Mouse (Mus musculus): ENCODE data around the gene Thap8. TPM values are rescaled to one million over a fixed set of nuclear protein-coding genes. Genes with fewer than 3 reads are reported as not detected.

Thap8 gene
- polyA plus RNA-seq, 1 experiment from 2014 or later: 0.22 TPM

- no peak overlapping the region for H3K4me2 ChIP-seq (replicated peaks; ENCODE audit: low read depth)
- H3K9ac ChIP-seq (ENCODE audit: low read depth, low read length): no peak overlapping the region
- TF ChIP-seq CTCF (IDR thresholded peaks at IDR 0.05; ENCODE audit: low read depth): peak; percentile 25
- no peaks in the 10 kb centered on the region for H3K9me3 ChIP-seq (ENCODE audit: control insufficient read depth)
- WGBS: 56% methylated on average over 10 of the region's 10 CpGs
- no peak overlapping the region for H3K27ac ChIP-seq (ENCODE audit: low read depth, low read length)
- H3K4me3 ChIP-seq (ENCODE audit: low read depth, low read length): no peak overlapping the region
- no peak for ATAC-seq
- no peaks in the 10 kb centered on the region; the same call in 1 of the 2 replicates for H3K27me3 ChIP-seq (replicated peaks; ENCODE audit: control insufficient read depth, insufficient read depth, low read length)
- no peaks in the 10 kb centered on the region for H3K36me3 ChIP-seq (ENCODE audit: control insufficient read depth, insufficient read depth)
- H3K4me1 ChIP-seq (replicated peaks; ENCODE audit: control insufficient read depth, insufficient read depth, low read length): no peaks in the 10 kb centered on the region
These were observed 10.0 kb downstream of the Thap8 start for GRCm38 (mm10) chr7:30289714-30290399.

GRCm38 (mm10) chr7:30291215-30292131, 11.6 kb downstream of the Thap8 start, which contains the start of gene Clip3:
Clip3 (plus strand) TSS chr7:30291728.
- TF ChIP-seq CTCF (IDR thresholded peaks at IDR 0.05; ENCODE audit: low read depth): no peak; the same call in 1 of the 2 replicates
- no peaks in the 10 kb centered on the region; the same call in 1 of the 2 replicates for H3K27me3 ChIP-seq (replicated peaks; ENCODE audit: control insufficient read depth, insufficient read depth, low read length)
- peak within 1 kb of the TSS; percentile 49 for H3K4me3 ChIP-seq (ENCODE audit: low read depth, low read length)
- ATAC-seq: 0 out of 2 replicates have a peak, but pooled peaks have one; percentile 21
- no peaks in the 10 kb centered on the region for H3K36me3 ChIP-seq (ENCODE audit: control insufficient read depth, insufficient read depth)
- H3K4me2 ChIP-seq (replicated peaks; ENCODE audit: low read depth): peak within 1 kb of the TSS; percentile 59
- no peaks in the 10 kb centered on the region for H3K4me1 ChIP-seq (replicated peaks; ENCODE audit: control insufficient read depth, insufficient read depth, low read length)
- 7% methylated on average over 34 of the region's 35 CpGs for WGBS
- H3K9me3 ChIP-seq (ENCODE audit: control insufficient read depth): no peaks in the 10 kb centered on the region
- 0 out of 2 replicates have a peak within 1 kb of the TSS, but pooled peaks have one; percentile 21 for H3K27ac ChIP-seq (ENCODE audit: low read depth, low read length)
- H3K9ac ChIP-seq (ENCODE audit: low read depth, low read length): peak within 1 kb of the TSS; percentile 45

GRCm38 (mm10) chr7:30293795-30294194, 13.9 kb downstream of the Thap8 start:
- no peaks in the 10 kb centered on the region for H3K9me3 ChIP-seq (ENCODE audit: control insufficient read depth)
- H3K27ac ChIP-seq (ENCODE audit: low read depth, low read length): no peak overlapping the region
- H3K4me1 ChIP-seq (replicated peaks; ENCODE audit: control insufficient read depth, insufficient read depth, low read length): no peaks in the 10 kb centered on the region
- 83% methylated on average over 13 of the region's 13 CpGs for WGBS
- peaks cover 2% of the 10 kb centered on the region; the same call in 1 of the 2 replicates for H3K36me3 ChIP-seq (ENCODE audit: control insufficient read depth, insufficient read depth)
- no peak overlapping the region for H3K9ac ChIP-seq (ENCODE audit: low read depth, low read length)
- H3K4me2 ChIP-seq (replicated peaks; ENCODE audit: low read depth): no peak overlapping the region
- ATAC-seq: no peak
- no peaks in the 10 kb centered on the region; the same call in 1 of the 2 replicates for H3K27me3 ChIP-seq (replicated peaks; ENCODE audit: control insufficient read depth, insufficient read depth, low read length)
- TF ChIP-seq CTCF (IDR thresholded peaks at IDR 0.05; ENCODE audit: low read depth): no peak
- no peak overlapping the region for H3K4me3 ChIP-seq (ENCODE audit: low read depth, low read length)

GRCm38 (mm10) chr7:30294296-30294695, 14.4 kb downstream of the Thap8 start:
- Histone ChIP-seq H3K9me3 (ENCODE audit: control insufficient read depth) (no peaks in the 10 kb centered on the region), H3K4me3 (ENCODE audit: low read depth, low read length) (no peak overlapping the region), H3K4me2 (replicated peaks; ENCODE audit: low read depth) (no peak overlapping the region), H3K36me3 (ENCODE audit: control insufficient read depth, insufficient read depth) (peaks cover 7% of the 10 kb centered on the region; the same call in 1 of the 2 replicates), H3K27ac (ENCODE audit: low read depth, low read length) (no peak overlapping the region), H3K27me3 (replicated peaks; ENCODE audit: control insufficient read depth, insufficient read depth, low read length) (no peaks in the 10 kb centered on the region; the same call in 1 of the 2 replicates), H3K9ac (ENCODE audit: low read depth, low read length) (no peak overlapping the region), H3K4me1 (replicated peaks; ENCODE audit: control insufficient read depth, insufficient read depth, low read length) (no peaks in the 10 kb centered on the region)
- no peak for TF ChIP-seq CTCF (IDR thresholded peaks at IDR 0.05; ENCODE audit: low read depth)
- 74% methylated on average over 5 of the region's 5 CpGs for WGBS
- ATAC-seq: no peak

GRCm38 (mm10) chr7:30295103-30295502, 15.2 kb downstream of the Thap8 start:
- no peak overlapping the region for H3K27ac ChIP-seq (ENCODE audit: low read depth, low read length)
- H3K36me3 ChIP-seq (ENCODE audit: control insufficient read depth, insufficient read depth): peaks cover 12% of the 10 kb centered on the region; the same call in 1 of the 2 replicates
- no peaks in the 10 kb centered on the region for H3K4me1 ChIP-seq (replicated peaks; ENCODE audit: control insufficient read depth, insufficient read depth, low read length)
- H3K27me3 ChIP-seq (replicated peaks; ENCODE audit: control insufficient read depth, insufficient read depth, low read length): no peaks in the 10 kb centered on the region; the same call in 1 of the 2 replicates
- H3K9me3 ChIP-seq (ENCODE audit: control insufficient read depth): no peaks in the 10 kb centered on the region
- WGBS: 47% methylated on average over 10 of the region's 10 CpGs
- H3K4me2 ChIP-seq (replicated peaks; ENCODE audit: low read depth): no peak overlapping the region
- no peak overlapping the region for H3K4me3 ChIP-seq (ENCODE audit: low read depth, low read length)
- H3K9ac ChIP-seq (ENCODE audit: low read depth, low read length): no peak overlapping the region
- no peak for ATAC-seq
- TF ChIP-seq CTCF (IDR thresholded peaks at IDR 0.05; ENCODE audit: low read depth): no peak

- Histone ChIP-seq H3K27me3 (replicated peaks; ENCODE audit: control insufficient read depth, insufficient read depth, low read length) (no peaks in the 10 kb centered on the region; the same call in 1 of the 2 replicates), H3K36me3 (ENCODE audit: control insufficient read depth, insufficient read depth) (peaks cover 12% of the 10 kb centered on the region; the same call in 1 of the 2 replicates), H3K9ac (ENCODE audit: low read depth, low read length) (no peak overlapping the region), H3K4me3 (ENCODE audit: low read depth, low read length) (no peak overlapping the region), H3K4me2 (replicated peaks; ENCODE audit: low read depth) (no peak overlapping the region), H3K4me1 (replicated peaks; ENCODE audit: control insufficient read depth, insufficient read depth, low read length) (no peaks in the 10 kb centered on the region), H3K27ac (ENCODE audit: low read depth, low read length) (no peak overlapping the region), H3K9me3 (ENCODE audit: control insufficient read depth) (no peaks in the 10 kb centered on the region)
- TF ChIP-seq CTCF (IDR thresholded peaks at IDR 0.05; ENCODE audit: low read depth): no peak
- ATAC-seq: no peak
- 90% methylated on average over 15 of the region's 15 CpGs for WGBS
These were observed 16.9 kb downstream of the Thap8 start for GRCm38 (mm10) chr7:30296816-30297215.

Measured in intestine, postnatal 0 days (tissue).